Mouse (Mus musculus) brain, embryonic 14.5 days (tissue): ENCODE data around the gene Cdk1. TPM values are rescaled to one million over a fixed set of nuclear protein-coding genes. Genes with fewer than 3 reads are reported as not detected.

ENCODE experiments used
- DNase-seq: peaks from one replicate; pipeline ENCODE4 v3.0.0-alpha.2; 2011; ENCODE audit warnings: low read depth
- CTCF ChIP-seq: fragments of 200-500 bp; IDR thresholded peaks from 2 replicates; pipeline ENCODE4 v1.5.1; 2012; ENCODE audit warnings: inconsistent platforms, mild to moderate bottlenecking, moderate library complexity, borderline replicate concordance; ENCODE audit not compliant: insufficient read depth, insufficient read length; ENCODE audit errors: extremely low read depth
- POLR2A ChIP-seq: fragments of 200-500 bp; IDR thresholded peaks from 2 replicates; pipeline ENCODE4 v1.6.1; 2012; ENCODE audit warnings: mild to moderate bottlenecking, inconsistent platforms, borderline replicate concordance; ENCODE audit not compliant: poor library complexity, insufficient read depth, insufficient read length, severe bottlenecking; ENCODE audit errors: extremely low read depth
- polyA plus RNA-seq: library from polyadenylated mRNA; depleted of rRNA; stranded (reverse); fragments of >200 nt; gene quantifications from 2 replicates; pipeline ENCODE4 v1.2.3, GENCODE M21; 2012

The Cdk1 gene
- polyA plus RNA-seq, 1 experiment = 94.3 TPM

- peak; percentile 69 for DNase-seq
- TF ChIP-seq POLR2A (no peak), CTCF (no peak)
Measured at GRCm38 (mm10) chr10:69326433-69326832, 26.3 kb downstream of the Cdk1 start.

- no peak for DNase-seq
- no peak for TF ChIP-seq CTCF
Measured at GRCm38 (mm10) chr10:69324816-69325215, 27.9 kb downstream of the Cdk1 start.

- TF ChIP-seq CTCF = no peak
- TF ChIP-seq POLR2A = no peak
- no peak for DNase-seq
Measured at GRCm38 (mm10) chr10:69323986-69324385, 28.8 kb downstream of the Cdk1 start.

GRCm38 (mm10) chr10:69321519-69322035 is 31.2 kb downstream of the Cdk1 start:
- no peak for DNase-seq
- TF ChIP-seq POLR2A = no peak
- TF ChIP-seq CTCF = no peak

GRCm38 (mm10) chr10:69320667-69321518 is 31.8 kb downstream of the Cdk1 start:
- DNase-seq = peak; percentile 91
- no peak for TF ChIP-seq POLR2A
- TF ChIP-seq CTCF = peak; percentile 95

- no peak for TF ChIP-seq CTCF
- TF ChIP-seq POLR2A = no peak
- no peak for DNase-seq
Measured at GRCm38 (mm10) chr10:69318514-69318913, 34.2 kb downstream of the Cdk1 start.

GRCm38 (mm10) chr10:69313944-69314343 is 38.8 kb downstream of the Cdk1 start:
- TF ChIP-seq CTCF (no peak), POLR2A (no peak)
- DNase-seq = no peak

GRCm38 (mm10) chr10:69311867-69312266 is 40.9 kb downstream of the Cdk1 start:
- no peak for DNase-seq
- no peak for TF ChIP-seq POLR2A
- TF ChIP-seq CTCF = no peak

- DNase-seq = no peak
- TF ChIP-seq CTCF (no peak), POLR2A (no peak)
Measured at GRCm38 (mm10) chr10:69309109-69309508, 43.6 kb downstream of the Cdk1 start.

- TF ChIP-seq POLR2A (no peak), CTCF (peak; percentile 83)
- DNase-seq = peak; percentile 82
Measured at GRCm38 (mm10) chr10:69307067-69307466, 45.7 kb downstream of the Cdk1 start.

GRCm38 (mm10) chr10:69306205-69306604 is 46.5 kb downstream of the Cdk1 start:
- DNase-seq = no peak
- no peak for TF ChIP-seq POLR2A
- TF ChIP-seq CTCF = peak; percentile 59

GRCm38 (mm10) chr10:69305600-69305999 is 47.1 kb downstream of the Cdk1 start:
- DNase-seq = no peak
- TF ChIP-seq CTCF (no peak), POLR2A (no peak)
